Mouse (Mus musculus) lung, postnatal 0 days (tissue): ENCODE data around the gene Trim30b. TPM values are rescaled to one million over a fixed set of nuclear protein-coding genes. Genes with fewer than 3 reads are reported as not detected.
"Not testable (repeated sequence)": the region's sequence is repeated elsewhere in the genome, so short reads cannot be mapped to it uniquely, and the experiment has no call there.

Experiments used
- ATAC-seq: fragments of 200-750 bp; cut with Nextera tagmentation; 2 replicates; pipeline ENCODE4 v1.8.0; 2017; ENCODE audit warnings: moderate library complexity
- DNase-seq: peaks from one replicate; pipeline ENCODE4 v3.0.0-alpha.2; 2016; ENCODE audit warnings: low spot score
- H3K27ac ChIP-seq: fragments of 300-500 bp; sonication (generic); 2 replicates; pipeline ENCODE4 v1.5.1; 2014; ENCODE audit warnings: antibody characterized with exemption, mild to moderate bottlenecking, low read length, mixed read lengths
- H3K27me3 ChIP-seq: fragments of 300-500 bp; sonication (generic); replicated peaks from 2 replicates; pipeline ENCODE4 v1.6.1; 2014; ENCODE audit warnings: low read length, mixed read lengths; ENCODE audit not compliant: insufficient read depth
- H3K36me3 ChIP-seq: fragments of 300-500 bp; sonication (generic); 2 replicates; pipeline ENCODE4 v1.6.1; 2014; ENCODE audit warnings: low read length, mixed read lengths; ENCODE audit not compliant: insufficient read depth
- H3K4me1 ChIP-seq: fragments of 300-500 bp; sonication (generic); 2 replicates; pipeline ENCODE4 v1.6.1; 2014; ENCODE audit warnings: antibody characterized with exemption, low read depth, low read length, mixed read lengths; ENCODE audit not compliant: insufficient read depth
- H3K4me2 ChIP-seq: fragments of 300-500 bp; sonication (generic); replicated peaks from 2 replicates; pipeline ENCODE4 v1.6.1; 2014; ENCODE audit warnings: low read depth, mild to moderate bottlenecking, low read length, moderate library complexity, mixed read lengths
- H3K4me3 ChIP-seq: fragments of 300-500 bp; sonication (generic); 2 replicates; pipeline ENCODE4 v1.5.1; 2014; ENCODE audit warnings: low read depth, low read length
- H3K9ac ChIP-seq: fragments of 300-500 bp; sonication (generic); replicated peaks from 2 replicates; pipeline ENCODE4 v1.6.1; 2014; ENCODE audit warnings: low read depth, mild to moderate bottlenecking
- H3K9me3 ChIP-seq: fragments of 300-500 bp; sonication (generic); 2 replicates; pipeline ENCODE4 v1.6.1; 2016; ENCODE audit warnings: low read length, mixed read lengths
- CTCF ChIP-seq: IDR thresholded peaks from 2 replicates; pipeline ENCODE4 v1.5.1; 2016; ENCODE audit warnings: antibody characterized with exemption, mild to moderate bottlenecking
- EP300 ChIP-seq: IDR thresholded peaks from 2 replicates; pipeline ENCODE4 v1.6.1; 2016; ENCODE audit warnings: antibody characterized with exemption, mild to moderate bottlenecking, control low read depth
- WGBS: fragments of 180-500 bp; shearing (Covaris S2); extraction: QIAGEN DNeasy Blood & Tissue Kit; methylation state at CpG from one replicate; pipeline ENCODE4 v1.1.7; 2014; 5-methylcytosine and 5-hydroxymethylcytosine counted together
- polyA plus RNA-seq: library from polyadenylated mRNA; unstranded; fragments of >200 nt; fragmentation: Nextera tagmentation; extraction: Ambion mirVana; gene quantifications from 2 replicates; pipeline ENCODE4 v1.2.1, GENCODE M21; 2015

Trim30b gene
- polyA plus RNA-seq, 1 experiment from 2014 or later: 0.75 TPM

- Histone ChIP-seq H3K4me2 (no peak overlapping the region), H3K36me3 (no peaks in the 10 kb centered on the region), H3K4me3 (no peak overlapping the region), H3K9me3 (no peaks in the 10 kb centered on the region), H3K27ac (no peak overlapping the region), H3K9ac (no peak overlapping the region), H3K4me1 (no peaks in the 10 kb centered on the region), H3K27me3 (no peaks in the 10 kb centered on the region)
- ATAC-seq: no peak
- TF ChIP-seq CTCF: no peak
- TF ChIP-seq EP300: no peak
- DNase-seq: no peak
- WGBS: 52% methylated on average over 9 of the region's 9 CpGs
Observed at GRCm38 (mm10) chr7:104322028-104322427, 47.7 kb downstream of the Trim30b start.

DNA sequence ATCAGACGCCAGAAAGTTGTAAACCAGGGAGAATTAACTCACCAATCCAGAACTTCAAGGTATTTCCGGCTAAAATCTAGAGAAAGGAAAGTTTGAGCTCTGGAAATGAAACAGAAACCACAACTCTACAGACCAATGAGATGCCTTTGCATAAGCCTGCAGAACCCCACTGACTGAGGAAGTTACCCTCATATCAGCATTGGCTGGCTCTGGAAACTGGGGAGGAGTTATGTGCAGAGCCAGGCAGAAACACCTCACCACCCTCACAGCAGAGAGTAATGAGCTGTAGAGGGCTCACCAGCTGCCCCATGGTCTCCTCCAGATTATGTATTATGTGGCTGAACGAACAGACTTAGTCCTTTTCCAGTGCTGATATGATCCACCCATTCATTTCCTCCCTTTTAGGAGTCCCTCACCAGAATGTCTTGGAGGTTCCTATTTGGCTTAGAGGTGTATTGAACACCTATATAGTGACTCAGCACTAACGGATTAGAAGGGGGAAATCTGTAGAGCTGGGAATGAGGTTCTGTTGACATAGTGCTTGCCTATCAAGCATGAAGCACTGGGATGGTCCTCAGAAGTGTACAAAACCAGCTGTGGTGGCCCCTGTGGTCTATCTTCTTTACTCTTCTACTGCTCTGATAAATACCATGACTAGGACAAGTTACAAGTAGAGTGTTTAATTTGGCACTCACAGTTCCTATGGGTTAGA is 54.2 kb downstream of the Trim30b start, which contains the start of gene Trim12a:
Gene Trim12a (minus strand): TSS at position 98 of the 712 bp plus-strand sequence.
- peak within 1 kb of the TSS; percentile 17; the same call in 1 of the 2 replicates for H3K9ac ChIP-seq
- not testable (repeated sequence) for H3K9me3 ChIP-seq, H3K36me3 ChIP-seq, H3K4me1 ChIP-seq, H3K27me3 ChIP-seq, DNase-seq
- WGBS: 22% methylated on average over 4 of the region's 4 CpGs
- peak within 1 kb of the TSS; percentile 46 for H3K4me2 ChIP-seq
- ATAC-seq: peak; percentile 99
- H3K4me3 ChIP-seq: peak within 1 kb of the TSS; percentile 53
- peak within 1 kb of the TSS; percentile 61; the same call in 1 of the 2 replicates for H3K27ac ChIP-seq

DNA sequence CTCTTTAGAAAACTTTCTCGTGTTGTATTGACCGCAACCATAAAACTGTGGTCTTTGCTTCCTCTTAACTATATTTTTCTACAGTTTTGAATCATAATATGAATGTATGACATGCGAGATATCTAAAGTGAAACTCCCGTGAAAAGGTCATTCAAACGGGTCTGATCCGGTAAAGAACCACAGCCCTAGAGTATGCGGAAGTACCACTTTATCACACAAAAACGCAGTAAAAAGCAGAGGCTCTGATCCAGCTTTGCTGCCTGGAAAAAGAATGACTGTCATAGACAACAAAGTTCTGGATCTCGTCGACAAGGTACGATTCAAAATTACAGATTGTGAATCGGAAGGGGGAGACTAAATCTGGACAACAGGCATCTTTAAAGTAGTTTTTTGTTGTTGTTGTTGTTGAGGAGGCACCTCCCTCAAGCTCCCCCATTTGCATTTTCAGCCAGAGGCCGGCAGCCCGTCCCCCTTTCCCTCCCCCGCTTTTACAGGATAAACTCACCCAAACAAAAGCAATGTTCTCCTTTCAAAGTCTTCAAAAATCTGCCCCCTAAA is 54.8 kb downstream of the Trim30b start:
- Histone ChIP-seq H3K27me3 (no peaks in the 10 kb centered on the region), H3K4me1 (no peaks in the 10 kb centered on the region), H3K9ac (peak overlapping the region; percentile 17; the same call in 1 of the 2 replicates), H3K27ac (peak overlapping the region; percentile 61; the same call in 1 of the 2 replicates), H3K9me3 (no peaks in the 10 kb centered on the region), H3K4me2 (peak overlapping the region; percentile 46), H3K4me3 (peak overlapping the region; percentile 53), H3K36me3 (no peaks in the 10 kb centered on the region)
- WGBS: 8% methylated on average over 15 of the region's 15 CpGs
- TF ChIP-seq CTCF (no peak), EP300 (no peak)
- DNase-seq (peak; percentile 46), ATAC-seq (peak; percentile 70)

Other genes starting within 250 kb of the Trim30b start
- not detected in 2 replicates for gene Ubqln5, start 240.1 kb downstream of the Trim30b start, polyA plus RNA-seq
- not detected in 2 replicates for gene Olfr643, start 232.5 kb downstream of the Trim30b start, polyA plus RNA-seq
- gene Ubqln3, start 226.6 kb downstream of the Trim30b start, polyA plus RNA-seq: not detected in 2 replicates
- gene Ubqlnl, start 219.3 kb downstream of the Trim30b start, polyA plus RNA-seq: not detected in 2 replicates
- gene Olfm5, start 205.1 kb downstream of the Trim30b start, polyA plus RNA-seq: not detected in 2 replicates
- 0.13 TPM in 1 of 2 replicates, not detected in the other for gene Olfr648, start 186.5 kb downstream of the Trim30b start, polyA plus RNA-seq
- not detected in 2 replicates for gene Olfr649, start 173.9 kb downstream of the Trim30b start, polyA plus RNA-seq
- gene Trim6, start 151.1 kb downstream of the Trim30b start, polyA plus RNA-seq: 0.61 and 1.1 TPM in 2 replicates
- gene Trim34a, start 125.4 kb downstream of the Trim30b start, polyA plus RNA-seq: 6.5 and 7.3 TPM in 2 replicates
- gene Trim5, start 81.8 kb downstream of the Trim30b start, polyA plus RNA-seq: 1.1 and 1.6 TPM in 2 replicates
- 10.8 and 11.7 TPM in 2 replicates for gene Trim12a, start 54.4 kb downstream of the Trim30b start, polyA plus RNA-seq
- 0.07 TPM in 1 of 2 replicates, not detected in the other for gene Trim34b, start 40.4 kb downstream of the Trim30b start, polyA plus RNA-seq
- 3.1 and 3.6 TPM in 2 replicates for gene Trim12c, start 16.5 kb downstream of the Trim30b start, polyA plus RNA-seq
- 0.06 and 0.13 TPM in 2 replicates for gene Trim30c, start 31.0 kb upstream of the Trim30b start, polyA plus RNA-seq
- gene Trim30a, start 95.3 kb upstream of the Trim30b start, polyA plus RNA-seq: 5.2 and 5.3 TPM in 2 replicates
- 1.9 and 2.1 TPM in 2 replicates for gene Trim30d, start 138.0 kb upstream of the Trim30b start, polyA plus RNA-seq
- gene Olfr651, start 180.2 kb upstream of the Trim30b start, polyA plus RNA-seq: not detected in 2 replicates
- gene Olfr652, start 191.0 kb upstream of the Trim30b start, polyA plus RNA-seq: not detected in 2 replicates
- not detected in 2 replicates for gene Olfr653, start 207.4 kb upstream of the Trim30b start, polyA plus RNA-seq
- gene Olfr654, start 217.1 kb upstream of the Trim30b start, polyA plus RNA-seq: not detected in 2 replicates
- gene Olfr655, start 231.9 kb upstream of the Trim30b start, polyA plus RNA-seq: not detected in 2 replicates
- not detected in 2 replicates for gene Olfr656, start 244.1 kb upstream of the Trim30b start, polyA plus RNA-seq